Mouse (Mus musculus) cerebellum, adult 18-20 months (tissue): ENCODE data around the gene Gtpbp4.
"Not testable (repeated sequence)": the region's sequence is repeated elsewhere in the genome, so short reads cannot be mapped to it uniquely, and the experiment has no call there.

Experiments used
- DNase-seq, 2 experiments: peaks; one replicate each; pipeline ENCODE4 v3.0.0; 2021

Gene Gtpbp4

GRCm38 (mm10) chr13:8972369-8972768, 23.5 kb downstream of the Gtpbp4 start:
- no peak for DNase-seq

- DNase-seq: no peak
Measured at GRCm38 (mm10) chr13:8967742-8968141, 28.1 kb downstream of the Gtpbp4 start.

- no peak for DNase-seq
Measured at GRCm38 (mm10) chr13:8965224-8965623, 30.7 kb downstream of the Gtpbp4 start.

GRCm38 (mm10) chr13:8962266-8962665, 33.6 kb downstream of the Gtpbp4 start:
- DNase-seq: not testable (repeated sequence)

GRCm38 (mm10) chr13:8961128-8961888, 34.6 kb downstream of the Gtpbp4 start:
- DNase-seq: not testable (repeated sequence)

GRCm38 (mm10) chr13:8959554-8959953, 36.3 kb downstream of the Gtpbp4 start:
- DNase-seq: not testable (repeated sequence)

GRCm38 (mm10) chr13:8959058-8959457, 36.8 kb downstream of the Gtpbp4 start:
- not testable (repeated sequence) for DNase-seq

GRCm38 (mm10) chr13:8956873-8957272, 39.0 kb downstream of the Gtpbp4 start:
- DNase-seq: not testable (repeated sequence)

GRCm38 (mm10) chr13:8955127-8955526, 40.8 kb downstream of the Gtpbp4 start:
- DNase-seq: not testable (repeated sequence)

GRCm38 (mm10) chr13:8952563-8952962, 43.3 kb downstream of the Gtpbp4 start, which contains the start of gene Idi2:
TSS of gene Idi2 (plus strand) at chr13:8952863.
- not testable (repeated sequence) for DNase-seq

GRCm38 (mm10) chr13:8948131-8948530, 47.8 kb downstream of the Gtpbp4 start, which contains the start of gene Gm9745:
TSS of gene Gm9745 (minus strand) at chr13:8948231.
- not testable (repeated sequence) for DNase-seq

GRCm38 (mm10) chr13:8943828-8944227, 52.1 kb downstream of the Gtpbp4 start:
- not testable (repeated sequence) for DNase-seq

GRCm38 (mm10) chr13:8941701-8942100, 54.2 kb downstream of the Gtpbp4 start:
- not testable (repeated sequence) for DNase-seq

GRCm38 (mm10) chr13:8941110-8941509, 54.8 kb downstream of the Gtpbp4 start:
- not testable (repeated sequence) for DNase-seq

- DNase-seq: not testable (repeated sequence)
Measured at GRCm38 (mm10) chr13:8937611-8938140, 58.2 kb downstream of the Gtpbp4 start.

- DNase-seq: no peak
Measured at GRCm38 (mm10) chr13:8933499-8933898, 62.4 kb downstream of the Gtpbp4 start.
